ENCODE assay signal across 23 mouse cellular contexts in genomic region chr2:18724462-18724861, GRCm38 (mm10). TPM values are rescaled to one million over a fixed set of nuclear protein-coding genes. Genes with fewer than 3 reads are reported as not detected.
A peak's percentile ranks its signal among the peaks of the same experiment; 100 is the strongest.
DNase-seq lines count a peak whose midpoint lies in the region; ATAC-seq lines count a peak whose summit lies in the region.
"Had no signal": no experiment of that assay in that cellular context is flagged by ENCODE, and none has a peak within 500 bp of the region (broad histone marks: within the 10 kb centered on the region; RNA-seq: fewer than 3 reads in every experiment).

No protein-coding gene starts in this region.

- peak; percentile 66 for DNase-seq in 416B (ENCODE audit: low read depth)
- DNase-seq in forebrain, embryonic 10.5 days (ENCODE audit: extremely low spot score, low spot score): no peak
- no peak for DNase-seq in thymus, postnatal 36 days
- DNase-seq: adrenal gland, adult 8-10 months; adrenal gland, postnatal 14 days; adrenal gland, postnatal 36 days; cerebellum, adult 11-12 months; cerebellum, adult 2 months; cerebellum, adult 9-10 months; cerebellum, postnatal 10 days; cerebellum, postnatal 25 days; embryo, embryonic 11 days had no signal

- peaks cover 55% of the 10 kb centered on the region for H3K27me3 ChIP-seq in forebrain, embryonic 10.5 days (ENCODE audit: poor library complexity, severe bottlenecking)
- H3K27me3 ChIP-seq: embryonic facial prominence, embryonic 13.5 days; embryonic facial prominence, embryonic 15.5 days; Patski had no signal

- 0 out of 2 replicates have a peak, but pooled peaks cover 4% of the 10 kb centered on the region for H3K4me1 ChIP-seq in forebrain, embryonic 10.5 days
- H3K4me1 ChIP-seq: embryonic facial prominence, embryonic 13.5 days; embryonic facial prominence, embryonic 15.5 days had no signal

- H3K36me3 ChIP-seq in forebrain, embryonic 10.5 days (replicated peaks): no peaks in the 10 kb centered on the region
- H3K36me3 ChIP-seq: embryonic facial prominence, embryonic 13.5 days; embryonic facial prominence, embryonic 15.5 days had no signal

- no peak overlapping the region for H3K4me3 ChIP-seq in forebrain, embryonic 10.5 days
- H3K4me3 ChIP-seq: embryonic facial prominence, embryonic 13.5 days; embryonic facial prominence, embryonic 15.5 days; erythroblast, embryonic 14.5 days had no signal

- H3K27ac ChIP-seq in forebrain, embryonic 10.5 days: no peak overlapping the region
- H3K27ac ChIP-seq: embryonic facial prominence, embryonic 13.5 days; embryonic facial prominence, embryonic 15.5 days had no signal

- WGBS in forebrain, embryonic 10.5 days: 93% methylated on average over 1 of the region's 1 CpGs

- H3K9me3 ChIP-seq in forebrain, embryonic 10.5 days: no peaks in the 10 kb centered on the region
- H3K9me3 ChIP-seq: embryonic facial prominence, embryonic 13.5 days; embryonic facial prominence, embryonic 15.5 days had no signal

- ATAC-seq in granulocyte monocyte progenitor cell, adult 5-6 weeks (replicated peaks; ENCODE audit: poor library complexity, severe bottlenecking): peak; percentile 99
- peak; percentile 95 for ATAC-seq in megakaryocyte progenitor cell, adult 5-6 weeks (replicated peaks; ENCODE audit: poor library complexity)
- ATAC-seq: activated CD4-positive, CD25-positive, alpha-beta regulatory T cell, adult 4 months; forebrain, embryonic 14.5 days; forebrain, embryonic 16.5 days; Patski had no signal

RNA-seq across cellular contexts. Expression of gene Spag6, which starts 30.6 kb away (rescaled TPM):
- total RNA-seq in granulocyte monocyte progenitor cell, adult 5-6 weeks (2014; fragmentation: Nextera tagmentation): not detected in 2 replicates
- total RNA-seq in granulocyte monocyte progenitor cell, adult 5-6 weeks (2017): not detected in 2 replicates
- total RNA-seq in megakaryocyte progenitor cell, adult 5-6 weeks (2015): not detected in 2 replicates
- not detected in 2 replicates for total RNA-seq in megakaryocyte progenitor cell, adult 5-6 weeks (2017)
- polyA plus RNA-seq in forebrain, embryonic 10.5 days (2016; fragmentation: Nextera tagmentation; extraction: Ambion mirVana): not detected in 2 replicates
- total RNA-seq: ES-E14, MEL had no signal
- polyA plus RNA-seq: activated CD4-positive, CD25-positive, alpha-beta regulatory T cell, adult 4 months; embryonic facial prominence, embryonic 15.5 days; erythroblast, embryonic 14.5 days; forebrain, embryonic 16.5 days had no signal

RNA-seq across cellular contexts. Expression of gene Bmi1, which starts 47.6 kb away (rescaled TPM):
- total RNA-seq in granulocyte monocyte progenitor cell, adult 5-6 weeks (2014; fragmentation: Nextera tagmentation): 31.9 and 32.1 TPM in 2 replicates
- 26.6 and 41.9 TPM in 2 replicates for total RNA-seq in granulocyte monocyte progenitor cell, adult 5-6 weeks (2017)
- 53.2 and 56.6 TPM in 2 replicates for total RNA-seq in megakaryocyte progenitor cell, adult 5-6 weeks (2015)
- total RNA-seq in megakaryocyte progenitor cell, adult 5-6 weeks (2017): 37.4 and 41.2 TPM in 2 replicates
- 25.9 and 28.3 TPM in 2 replicates for polyA plus RNA-seq in forebrain, embryonic 10.5 days (2016; fragmentation: Nextera tagmentation; extraction: Ambion mirVana)

RNA-seq across cellular contexts. Expression of gene Commd3, which starts 52.3 kb away (rescaled TPM):
- total RNA-seq in granulocyte monocyte progenitor cell, adult 5-6 weeks (2014; fragmentation: Nextera tagmentation): 107 and 136 TPM in 2 replicates
- 205 and 217 TPM in 2 replicates for total RNA-seq in granulocyte monocyte progenitor cell, adult 5-6 weeks (2017)
- 139 and 147 TPM in 2 replicates for total RNA-seq in megakaryocyte progenitor cell, adult 5-6 weeks (2015)
- 169 and 175 TPM in 2 replicates for total RNA-seq in megakaryocyte progenitor cell, adult 5-6 weeks (2017)
- polyA plus RNA-seq in forebrain, embryonic 10.5 days (2016; fragmentation: Nextera tagmentation; extraction: Ambion mirVana): 87.4 and 90.9 TPM in 2 replicates
